Mouse (Mus musculus): ENCODE data around the gene Adora3. TPM values are rescaled to one million over a fixed set of nuclear protein-coding genes. Genes with fewer than 3 reads are reported as not detected.

Gene Adora3
- 0.19 TPM in 1 of 2 replicates, not detected in the other for polyA plus RNA-seq (2012; ENCODE audit: insufficient read depth, low replicate concordance)

GRCm38 (mm10) chr3:105870558-105870957, at the start of gene Adora3, which contains the start of gene Tmigd3:
Adora3 (plus strand) TSS chr3:105870858.
Tmigd3 (plus strand) TSS chr3:105870903.
- H3K4me3 ChIP-seq (replicated peaks), result no peak within 1 kb of the TSS
- TF ChIP-seq GATA1 (IDR thresholded peaks at IDR 0.05; ENCODE audit: borderline replicate concordance, low read length), result no peak
- TF ChIP-seq FLI1 (IDR thresholded peaks at IDR 0.05; ENCODE audit: low read length), result no peak
- no peaks in the 10 kb centered on the region for H3K9me3 ChIP-seq
- H3K4me1 ChIP-seq, result peaks cover 71% of the 10 kb centered on the region
- peaks cover 20% of the 10 kb centered on the region for H3K36me3 ChIP-seq (replicated peaks; ENCODE audit: low read length)
- H3K27me3 ChIP-seq (replicated peaks), result no peaks in the 10 kb centered on the region

GRCm38 (mm10) chr3:105821504-105821903, 49.2 kb upstream of the Adora3 start:
- no peaks in the 10 kb centered on the region for H3K27me3 ChIP-seq (replicated peaks)
- H3K4me3 ChIP-seq (replicated peaks), result no peak overlapping the region
- peaks cover 93% of the 10 kb centered on the region for H3K4me1 ChIP-seq
- no peaks in the 10 kb centered on the region for H3K36me3 ChIP-seq (replicated peaks; ENCODE audit: low read length)
- TF ChIP-seq GATA1 (IDR thresholded peaks at IDR 0.05; ENCODE audit: borderline replicate concordance, low read length) (no peak), FLI1 (IDR thresholded peaks at IDR 0.05; ENCODE audit: low read length) (no peak)
- H3K9me3 ChIP-seq, result no peaks in the 10 kb centered on the region

GRCm38 (mm10) chr3:105823609-105824008, 47.0 kb upstream of the Adora3 start:
- peaks cover 74% of the 10 kb centered on the region for H3K4me1 ChIP-seq
- H3K36me3 ChIP-seq (replicated peaks; ENCODE audit: low read length), result no peaks in the 10 kb centered on the region
- no peak overlapping the region for H3K4me3 ChIP-seq (replicated peaks)
- no peak for TF ChIP-seq FLI1 (IDR thresholded peaks at IDR 0.05; ENCODE audit: low read length)
- TF ChIP-seq GATA1 (IDR thresholded peaks at IDR 0.05; ENCODE audit: borderline replicate concordance, low read length), result no peak
- H3K9me3 ChIP-seq, result no peaks in the 10 kb centered on the region
- H3K27me3 ChIP-seq (replicated peaks), result no peaks in the 10 kb centered on the region

- Histone ChIP-seq H3K9me3 (no peaks in the 10 kb centered on the region), H3K4me1 (peaks cover 74% of the 10 kb centered on the region), H3K4me3 (replicated peaks) (no peak overlapping the region), H3K27me3 (replicated peaks) (no peaks in the 10 kb centered on the region), H3K36me3 (replicated peaks; ENCODE audit: low read length) (no peaks in the 10 kb centered on the region)
- no peak for TF ChIP-seq FLI1 (IDR thresholded peaks at IDR 0.05; ENCODE audit: low read length)
- TF ChIP-seq GATA1 (IDR thresholded peaks at IDR 0.05; ENCODE audit: borderline replicate concordance, low read length), result no peak
Observed at GRCm38 (mm10) chr3:105824103-105824502, 46.6 kb upstream of the Adora3 start.

GRCm38 (mm10) chr3:105824704-105825103, 46.0 kb upstream of the Adora3 start:
- TF ChIP-seq GATA1 (IDR thresholded peaks at IDR 0.05; ENCODE audit: borderline replicate concordance, low read length) (no peak), FLI1 (IDR thresholded peaks at IDR 0.05; ENCODE audit: low read length) (no peak)
- peaks cover 68% of the 10 kb centered on the region for H3K4me1 ChIP-seq
- no peaks in the 10 kb centered on the region for H3K9me3 ChIP-seq
- no peaks in the 10 kb centered on the region for H3K36me3 ChIP-seq (replicated peaks; ENCODE audit: low read length)
- no peaks in the 10 kb centered on the region for H3K27me3 ChIP-seq (replicated peaks)
- H3K4me3 ChIP-seq (replicated peaks), result no peak overlapping the region

GRCm38 (mm10) chr3:105825501-105826161, 45.0 kb upstream of the Adora3 start:
- Histone ChIP-seq H3K4me1 (peaks cover 59% of the 10 kb centered on the region), H3K27me3 (replicated peaks) (no peaks in the 10 kb centered on the region), H3K9me3 (no peaks in the 10 kb centered on the region), H3K36me3 (replicated peaks; ENCODE audit: low read length) (no peaks in the 10 kb centered on the region), H3K4me3 (replicated peaks) (peak overlapping the region; percentile 4)
- TF ChIP-seq GATA1 (IDR thresholded peaks at IDR 0.05; ENCODE audit: borderline replicate concordance, low read length), result no peak
- TF ChIP-seq FLI1 (IDR thresholded peaks at IDR 0.05; ENCODE audit: low read length), result no peak

- no peak for TF ChIP-seq FLI1 (IDR thresholded peaks at IDR 0.05; ENCODE audit: low read length)
- TF ChIP-seq GATA1 (IDR thresholded peaks at IDR 0.05; ENCODE audit: borderline replicate concordance, low read length), result no peak
- Histone ChIP-seq H3K9me3 (no peaks in the 10 kb centered on the region), H3K27me3 (replicated peaks) (no peaks in the 10 kb centered on the region), H3K4me3 (replicated peaks) (no peak overlapping the region), H3K36me3 (replicated peaks; ENCODE audit: low read length) (no peaks in the 10 kb centered on the region), H3K4me1 (peaks cover 46% of the 10 kb centered on the region)
Observed at GRCm38 (mm10) chr3:105831584-105831983, 39.1 kb upstream of the Adora3 start.

- TF ChIP-seq FLI1 (IDR thresholded peaks at IDR 0.05; ENCODE audit: low read length), result no peak
- TF ChIP-seq GATA1 (IDR thresholded peaks at IDR 0.05; ENCODE audit: borderline replicate concordance, low read length), result no peak
- H3K9me3 ChIP-seq, result no peaks in the 10 kb centered on the region
- H3K27me3 ChIP-seq (replicated peaks), result no peaks in the 10 kb centered on the region
- peak overlapping the region; percentile 66 for H3K4me3 ChIP-seq (replicated peaks)
- no peaks in the 10 kb centered on the region for H3K36me3 ChIP-seq (replicated peaks; ENCODE audit: low read length)
- peaks cover 78% of the 10 kb centered on the region for H3K4me1 ChIP-seq
Observed at GRCm38 (mm10) chr3:105835875-105836274, 34.8 kb upstream of the Adora3 start.

GRCm38 (mm10) chr3:105836883-105837282, 33.8 kb upstream of the Adora3 start:
- Histone ChIP-seq H3K27me3 (replicated peaks) (no peaks in the 10 kb centered on the region), H3K9me3 (no peaks in the 10 kb centered on the region), H3K4me1 (peaks cover 80% of the 10 kb centered on the region), H3K4me3 (replicated peaks) (no peak overlapping the region), H3K36me3 (replicated peaks; ENCODE audit: low read length) (no peaks in the 10 kb centered on the region)
- TF ChIP-seq FLI1 (IDR thresholded peaks at IDR 0.05; ENCODE audit: low read length) (no peak), GATA1 (IDR thresholded peaks at IDR 0.05; ENCODE audit: borderline replicate concordance, low read length) (no peak)

GRCm38 (mm10) chr3:105838655-105839054, 32.0 kb upstream of the Adora3 start:
- no peaks in the 10 kb centered on the region for H3K27me3 ChIP-seq (replicated peaks)
- H3K36me3 ChIP-seq (replicated peaks; ENCODE audit: low read length), result no peaks in the 10 kb centered on the region
- H3K4me1 ChIP-seq, result peaks cover 88% of the 10 kb centered on the region
- no peak overlapping the region for H3K4me3 ChIP-seq (replicated peaks)
- H3K9me3 ChIP-seq, result no peaks in the 10 kb centered on the region
- TF ChIP-seq GATA1 (IDR thresholded peaks at IDR 0.05; ENCODE audit: borderline replicate concordance, low read length), result no peak
- TF ChIP-seq FLI1 (IDR thresholded peaks at IDR 0.05; ENCODE audit: low read length), result no peak

All from megakaryocyte, embryonic 14.5 days (primary cell).